Mouse (Mus musculus) embryonic fibroblast, embryonic 13.5 days (primary cell): Measurements from ENCODE around the gene Fam193b.

Source experiments
- CTCF ChIP-seq: IDR thresholded peaks from 2 replicates; pipeline ENCODE4 v1.5.1; 2011; ENCODE audit warnings: mild to moderate bottlenecking, control low read depth, low read length, moderate library complexity, borderline replicate concordance; ENCODE audit not compliant: insufficient read depth
- POLR2A ChIP-seq: IDR thresholded peaks from 2 replicates; pipeline ENCODE4 v1.6.1; 2011; ENCODE audit warnings: low read depth, mild to moderate bottlenecking, control low read depth, low read length, moderate library complexity

DNA sequence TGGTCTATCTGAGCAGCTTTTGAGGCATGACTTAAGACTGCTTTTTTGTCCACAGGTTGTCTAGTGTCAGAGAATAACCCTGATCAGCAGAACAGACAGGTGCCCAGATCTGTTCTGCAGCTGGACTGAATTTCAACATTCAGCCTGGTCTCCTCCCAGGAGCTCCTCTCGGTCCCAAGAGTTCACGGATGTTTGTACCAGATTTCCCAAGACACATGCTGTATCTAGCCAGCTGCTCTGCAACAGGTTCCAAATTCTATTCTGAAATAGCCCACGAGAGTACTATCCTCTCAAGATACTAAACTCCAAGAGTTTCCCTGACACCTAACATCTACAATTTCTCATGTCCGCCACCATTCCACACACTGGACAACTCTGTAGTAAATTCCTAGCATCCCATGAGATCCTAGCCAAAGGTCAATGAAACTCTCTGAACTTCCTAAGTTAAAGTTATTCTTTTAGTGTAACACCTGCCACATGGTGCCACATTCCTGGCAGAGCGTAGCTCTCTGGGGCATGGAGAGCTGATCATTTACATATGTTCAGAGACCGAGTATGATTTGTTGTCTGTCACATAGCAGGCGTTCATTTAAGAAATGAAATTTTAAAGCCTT is 7.5 kb downstream of the Fam193b start:
- TF ChIP-seq CTCF: no peak
- TF ChIP-seq POLR2A: no peak
